Mouse (Mus musculus) bone marrow, adult 2 months (tissue): Measurements from ENCODE around the gene Pgm3. TPM values are rescaled to one million over a fixed set of nuclear protein-coding genes. Genes with fewer than 3 reads are reported as not detected.

ENCODE experiments used
- H3K27ac ChIP-seq: fragments of 200-500 bp; 2 replicates; pipeline ENCODE4 v1.5.1; 2012; ENCODE audit warnings: low read depth, mild to moderate bottlenecking, control low read depth, inconsistent platforms, low read length; ENCODE audit not compliant: control insufficient read depth, poor library complexity, insufficient read depth
- H3K4me1 ChIP-seq: fragments of 200-500 bp; 2 replicates; pipeline ENCODE4 v1.6.1; 2011; ENCODE audit warnings: low read length; ENCODE audit not compliant: control insufficient read depth, insufficient read depth
- H3K4me3 ChIP-seq: fragments of 200-500 bp; replicated peaks from 2 replicates; pipeline ENCODE3; 2011; ENCODE audit warnings: mild to moderate bottlenecking, low read depth, low read length, control low read depth; ENCODE audit not compliant: control insufficient read depth
- CTCF ChIP-seq: fragments of 200-500 bp; IDR thresholded peaks from 2 replicates; pipeline ENCODE4 v1.5.1; 2011; ENCODE audit warnings: low read length, control low read depth; ENCODE audit not compliant: control insufficient read depth, insufficient read depth
- POLR2A ChIP-seq: fragments of 200-500 bp; IDR thresholded peaks from 2 replicates; pipeline ENCODE4 v1.6.1; 2011; ENCODE audit warnings: low read depth, mild to moderate bottlenecking, control low read depth, low read length, borderline replicate concordance; ENCODE audit not compliant: control insufficient read depth
- WGBS: fragments of 180-500 bp; shearing (Covaris S2); methylation state at CpG from one replicate; pipeline ENCODE4 v1.1.7; 2018; 5-methylcytosine and 5-hydroxymethylcytosine counted together
- polyA plus RNA-seq: library from polyadenylated mRNA; stranded (reverse); fragments of >200 nt; gene quantifications from 2 replicates; pipeline ENCODE4 v1.2.4, GENCODE M21; 2011; ENCODE audit warnings: low replicate concordance; ENCODE audit not compliant: missing spikeins, insufficient read depth, insufficient read length

Pgm3 gene
- polyA plus RNA-seq, 1 experiment, result 13.4 TPM

DNA sequence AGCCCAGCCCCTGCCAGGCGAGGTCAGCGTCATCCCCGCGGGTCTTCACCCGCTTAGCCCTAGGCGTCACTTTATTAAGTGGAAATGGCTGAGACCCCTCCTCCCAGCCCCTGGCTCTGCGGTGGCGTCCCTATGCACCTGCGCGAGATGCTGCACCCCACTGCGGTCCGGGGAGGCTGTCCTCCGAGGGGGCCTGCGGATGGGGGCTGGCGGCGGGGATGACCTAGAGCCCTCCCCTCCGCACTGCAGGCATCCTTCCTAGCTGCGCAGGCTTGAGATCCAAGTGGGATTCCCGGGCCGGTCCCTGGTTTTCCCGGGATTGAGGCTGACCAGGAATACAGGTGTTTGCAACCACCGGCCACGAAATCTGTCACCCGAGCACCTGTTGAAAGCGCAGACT lies 554 bp upstream of the Pgm3 start:
- WGBS, result under 1% methylated on average over 25 of the region's 25 CpGs
- no peak for TF ChIP-seq POLR2A
- no peak for TF ChIP-seq CTCF
- no peak overlapping the region for H3K27ac ChIP-seq
- peak overlapping the region; percentile 70 for H3K4me3 ChIP-seq
- H3K4me1 ChIP-seq, result peaks cover 1% of the 10 kb centered on the region; the same call in 1 of the 2 replicates

DNA sequence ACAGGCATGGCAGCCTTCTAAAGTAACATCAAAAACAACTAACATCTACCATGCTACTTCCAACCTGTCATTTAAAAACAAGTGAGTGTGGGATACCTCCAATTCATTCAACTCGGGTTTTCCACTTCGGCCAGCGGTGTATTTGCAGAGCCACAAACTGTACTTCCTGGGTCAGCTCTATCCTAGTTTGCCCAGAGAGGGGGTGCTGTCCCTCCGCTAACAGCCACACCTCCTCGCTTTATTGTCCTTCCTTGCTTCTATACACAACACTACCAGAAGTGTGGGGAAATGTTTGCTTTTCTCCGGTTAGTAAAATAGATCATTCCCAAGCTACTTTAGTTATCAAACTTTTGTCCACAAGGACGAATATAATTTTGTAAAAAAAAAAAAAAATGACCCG lies 696 bp downstream of the Pgm3 start:
- WGBS, result 20% methylated on average over 8 of the region's 8 CpGs
- H3K27ac ChIP-seq, result no peak overlapping the region
- peaks cover 1% of the 10 kb centered on the region; the same call in 1 of the 2 replicates for H3K4me1 ChIP-seq
- peak overlapping the region; percentile 10 for H3K4me3 ChIP-seq
- TF ChIP-seq CTCF, result no peak
- no peak for TF ChIP-seq POLR2A

DNA sequence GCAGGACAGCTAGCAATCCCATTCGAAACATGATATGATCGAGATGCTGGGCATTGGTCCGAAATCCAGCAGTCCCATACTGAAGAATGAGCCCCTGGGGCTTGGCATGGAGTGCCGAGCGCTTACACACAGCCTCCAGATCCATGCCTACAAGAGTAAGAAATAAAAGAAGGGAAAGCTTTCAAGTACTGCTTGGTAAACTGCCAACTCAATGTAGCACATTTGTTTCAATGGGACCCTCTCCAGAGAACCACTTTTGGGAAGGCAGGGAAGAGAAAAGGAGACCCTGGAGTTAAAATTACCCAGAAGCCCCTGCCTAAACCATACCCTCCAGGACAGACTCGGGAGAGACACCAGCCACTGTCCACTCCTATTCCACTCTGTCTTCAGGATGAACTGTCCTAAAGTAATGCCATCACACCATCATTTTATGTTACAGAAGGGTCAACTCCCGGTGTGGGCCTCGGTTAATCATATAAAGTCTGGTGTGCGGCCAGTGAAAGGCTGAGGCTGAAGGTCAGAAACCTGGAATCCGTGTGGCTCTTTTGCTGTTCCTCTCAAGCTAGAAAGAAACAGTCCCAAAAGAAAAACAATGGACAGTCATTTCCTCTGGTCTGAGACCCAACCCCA lies 1.3 kb downstream of the Pgm3 start:
- no peak overlapping the region for H3K27ac ChIP-seq
- WGBS, result 84% methylated on average over 10 of the region's 10 CpGs
- peaks cover 1% of the 10 kb centered on the region; the same call in 1 of the 2 replicates for H3K4me1 ChIP-seq
- H3K4me3 ChIP-seq, result no peak overlapping the region
- TF ChIP-seq CTCF, result no peak
- TF ChIP-seq POLR2A, result no peak

DNA sequence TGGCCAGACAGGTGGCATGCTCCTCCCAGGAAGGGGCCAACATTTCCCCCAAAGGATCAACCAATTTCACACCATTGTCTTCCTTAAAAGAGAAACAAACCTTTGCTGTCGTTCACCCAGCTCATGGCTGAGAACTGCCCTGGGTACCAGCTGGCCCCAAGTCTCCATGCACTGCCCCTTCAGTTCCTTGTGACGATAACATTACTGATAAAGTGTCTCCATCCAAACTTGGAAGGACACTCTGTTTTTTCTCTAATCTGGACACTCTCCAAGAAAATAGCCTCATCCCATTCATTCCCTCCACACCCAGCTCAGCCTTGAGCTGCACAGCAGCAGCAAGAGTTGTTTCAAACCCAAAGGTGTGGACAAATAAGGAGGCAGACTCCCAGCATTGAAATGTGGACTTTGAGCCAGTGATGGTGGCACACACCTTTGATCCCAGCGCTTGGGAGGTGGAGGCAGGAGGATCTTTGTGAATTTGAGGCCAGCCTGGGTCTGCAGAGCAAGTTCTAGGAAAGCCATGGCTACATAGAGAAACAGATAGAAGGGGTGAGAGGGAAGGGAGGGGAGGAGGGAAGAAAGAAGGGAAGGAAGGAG lies 2.2 kb downstream of the Pgm3 start:
- no peak overlapping the region for H3K27ac ChIP-seq
- 84% methylated on average over 3 of the region's 3 CpGs for WGBS
- no peak for TF ChIP-seq CTCF
- TF ChIP-seq POLR2A, result no peak
- H3K4me1 ChIP-seq, result peaks cover 1% of the 10 kb centered on the region; the same call in 1 of the 2 replicates
- no peak overlapping the region for H3K4me3 ChIP-seq

DNA sequence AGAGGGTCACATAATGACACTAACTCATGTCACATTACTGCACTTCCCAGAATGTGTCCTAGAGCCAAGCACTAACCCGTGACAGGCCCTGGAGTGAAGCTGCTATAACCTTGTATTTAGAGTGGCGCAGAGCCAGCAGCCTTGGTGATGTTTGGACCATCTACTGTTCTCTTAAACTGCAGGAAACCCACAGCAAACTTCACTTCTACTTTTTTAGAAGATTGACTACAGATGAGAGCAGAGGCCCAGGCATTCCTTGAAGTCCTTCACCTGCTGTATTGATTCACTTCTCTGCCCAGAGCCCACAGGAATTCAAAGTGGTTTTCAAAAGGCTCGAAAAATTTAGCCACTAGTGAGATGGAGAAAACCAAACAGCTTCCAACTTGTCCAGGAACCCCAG lies 11.1 kb downstream of the Pgm3 start:
- Histone ChIP-seq H3K27ac (no peak overlapping the region), H3K4me1 (no peaks in the 10 kb centered on the region), H3K4me3 (no peak overlapping the region)
- TF ChIP-seq POLR2A (no peak), CTCF (no peak)
- 70% methylated on average over 3 of the region's 3 CpGs for WGBS

DNA sequence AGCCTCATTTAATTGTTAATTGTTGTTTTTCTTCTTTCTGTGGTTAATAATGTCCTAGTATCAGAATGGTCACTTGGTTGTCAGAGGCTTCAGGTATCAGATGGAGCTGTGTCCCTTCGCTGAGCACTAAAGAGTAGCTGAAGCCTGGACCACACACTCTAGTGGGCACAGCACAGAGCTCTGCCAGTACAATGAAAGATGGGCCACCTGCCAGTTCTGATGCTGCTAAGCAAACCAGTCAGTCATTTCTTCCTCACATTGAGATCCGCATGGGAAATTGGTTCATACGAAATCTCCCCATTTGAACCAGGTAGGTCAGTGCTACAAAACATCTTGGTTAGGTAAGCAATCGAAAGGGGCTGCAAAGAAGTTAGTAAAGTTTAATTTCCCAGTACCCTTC lies 17.0 kb downstream of the Pgm3 start:
- Histone ChIP-seq H3K4me1 (no peaks in the 10 kb centered on the region), H3K4me3 (no peak overlapping the region), H3K27ac (no peak overlapping the region)
- TF ChIP-seq CTCF (no peak), POLR2A (no peak)
- WGBS, result 87% methylated on average over 4 of the region's 4 CpGs

DNA sequence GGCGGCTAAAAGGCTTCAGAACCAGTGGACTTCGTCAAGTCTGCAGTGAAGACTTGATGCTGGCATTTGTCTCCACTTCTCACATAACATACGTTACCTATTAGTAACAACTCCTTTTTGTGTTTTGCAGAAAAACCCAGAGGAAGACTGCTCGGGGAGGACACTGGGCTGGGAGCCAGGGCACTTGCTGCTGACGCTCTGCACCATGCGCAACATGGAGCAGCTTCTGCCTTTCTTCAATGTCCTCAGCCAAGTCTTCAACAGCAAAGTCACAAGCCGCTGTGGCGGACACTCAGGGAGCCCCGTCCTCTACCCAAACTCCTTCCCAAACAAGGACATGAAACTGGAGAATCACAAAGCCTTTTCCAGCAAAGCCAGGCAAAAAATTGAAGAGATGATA lies 17.8 kb downstream of the Pgm3 start:
- Histone ChIP-seq H3K4me3 (no peak overlapping the region), H3K4me1 (no peaks in the 10 kb centered on the region), H3K27ac (no peak overlapping the region)
- TF ChIP-seq POLR2A (no peak), CTCF (no peak)
- 85% methylated on average over 9 of the region's 9 CpGs for WGBS

DNA sequence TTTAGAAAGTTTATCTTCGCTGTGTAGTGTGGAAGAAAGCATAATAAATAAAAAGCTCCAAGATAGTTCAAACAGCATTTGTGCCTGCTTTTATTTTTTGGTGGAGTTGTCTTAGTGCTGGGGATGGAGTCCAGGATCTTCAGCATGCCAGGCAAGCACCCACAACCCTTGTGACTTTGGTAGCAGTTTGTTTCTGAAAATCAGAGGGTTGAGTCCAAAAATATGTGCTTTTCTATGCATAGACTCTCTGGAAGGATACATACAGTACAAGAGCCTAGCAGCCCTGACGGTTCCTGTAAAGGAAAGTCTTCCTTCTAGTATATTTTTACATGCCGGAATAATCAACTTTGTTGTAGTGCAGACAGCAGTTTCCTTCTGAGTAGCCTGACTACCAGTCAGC lies 20.9 kb downstream of the Pgm3 start:
- no peak for TF ChIP-seq CTCF
- TF ChIP-seq POLR2A, result no peak
- 89% methylated on average over 3 of the region's 3 CpGs for WGBS
- Histone ChIP-seq H3K27ac (no peak overlapping the region), H3K4me3 (no peak overlapping the region), H3K4me1 (no peaks in the 10 kb centered on the region)
